Mouse (Mus musculus): ENCODE data around the gene Disp3.

Disp3 gene

DNA sequence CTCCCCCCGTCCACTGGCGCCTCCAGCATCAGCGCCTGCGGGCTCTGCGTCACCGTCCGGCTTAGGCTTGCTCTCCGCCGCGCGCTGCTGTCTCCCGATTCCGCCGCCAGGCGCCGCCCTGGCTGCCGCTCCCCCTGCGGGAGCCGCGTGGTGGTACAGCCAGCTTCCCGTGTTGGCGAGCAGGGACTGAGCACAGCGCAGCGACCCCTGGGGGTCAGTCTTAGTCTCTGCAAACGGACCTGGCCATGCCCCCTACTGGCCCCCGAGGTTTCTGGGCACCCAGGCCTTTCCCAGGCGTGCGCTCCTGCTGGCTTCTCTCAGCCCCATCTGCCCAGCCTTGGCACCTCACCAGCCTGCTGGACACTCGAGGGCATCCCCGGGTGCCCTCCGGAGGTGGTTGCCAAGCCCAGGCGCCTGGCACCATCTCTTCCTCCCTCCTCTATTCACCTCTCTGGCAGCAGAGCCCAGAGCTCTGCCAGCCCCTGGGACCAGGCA lies 337 bp upstream of the Disp3 start:
- peak; percentile 23 to 43 for DNase-seq (ENCODE audit: low spot score in 2 of 2)

DNA sequence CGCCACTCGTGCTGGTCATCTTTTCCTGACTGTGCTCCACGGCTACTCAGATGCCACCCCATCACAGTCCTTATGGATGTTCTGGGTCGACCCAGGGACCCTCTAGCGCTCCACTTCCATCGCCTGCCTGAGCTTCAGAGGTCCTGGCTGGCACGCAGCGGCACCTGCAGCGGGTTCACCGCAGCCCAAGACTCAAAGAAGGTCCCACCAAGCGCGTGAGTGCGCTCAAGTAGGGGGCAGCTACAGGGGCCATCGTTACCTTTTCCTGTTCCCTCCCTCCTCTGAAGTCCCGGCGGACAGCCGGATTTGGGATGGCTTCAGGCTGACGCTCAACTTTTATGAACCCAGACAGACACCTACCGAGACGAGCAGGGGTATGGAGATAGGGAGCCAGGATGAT lies 724 bp downstream of the Disp3 start:
- DNase-seq (ENCODE audit: low spot score in 2 of 2), result no peak

DNA sequence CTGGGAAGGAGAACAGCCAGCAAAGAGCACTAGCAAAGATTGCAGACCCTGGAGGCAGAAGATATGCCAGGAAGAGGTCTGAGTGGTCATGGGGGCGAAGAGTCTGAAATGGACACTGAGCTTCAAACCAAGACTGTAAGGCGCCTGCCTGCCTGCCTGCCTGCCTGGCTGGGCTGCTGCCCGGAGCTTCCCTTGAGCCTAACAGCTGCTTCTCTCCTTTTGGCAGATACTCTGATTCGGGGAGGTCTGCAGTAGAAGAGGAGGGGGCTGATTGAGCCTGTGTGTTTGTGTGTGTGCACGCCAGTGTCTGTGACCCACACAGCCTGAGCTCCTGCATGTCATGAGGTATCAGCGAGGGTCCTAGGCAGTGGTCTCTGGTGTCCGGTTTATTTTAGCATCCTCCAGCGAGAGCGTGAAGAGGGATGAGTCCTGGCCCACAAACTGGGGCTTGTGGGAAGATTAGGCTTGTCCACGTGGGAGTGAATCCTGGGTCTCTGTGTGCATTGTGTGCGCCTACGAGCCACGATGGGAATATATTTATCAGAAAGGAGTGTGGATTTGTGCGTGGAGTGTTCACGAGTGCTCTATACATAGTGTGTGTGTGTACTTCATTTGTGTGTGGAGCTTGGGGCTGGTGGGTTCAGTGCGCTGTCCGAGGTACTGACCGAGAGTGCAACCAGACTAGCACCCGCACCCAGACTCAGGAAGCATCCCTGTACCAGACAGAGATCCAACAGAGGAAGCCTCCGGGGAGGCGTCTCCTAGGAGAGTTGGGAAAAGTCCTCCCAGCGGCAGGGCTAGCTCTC lies 1.3 kb downstream of the Disp3 start:
- DNase-seq (ENCODE audit: low spot score in 2 of 2), result no peak

DNA sequence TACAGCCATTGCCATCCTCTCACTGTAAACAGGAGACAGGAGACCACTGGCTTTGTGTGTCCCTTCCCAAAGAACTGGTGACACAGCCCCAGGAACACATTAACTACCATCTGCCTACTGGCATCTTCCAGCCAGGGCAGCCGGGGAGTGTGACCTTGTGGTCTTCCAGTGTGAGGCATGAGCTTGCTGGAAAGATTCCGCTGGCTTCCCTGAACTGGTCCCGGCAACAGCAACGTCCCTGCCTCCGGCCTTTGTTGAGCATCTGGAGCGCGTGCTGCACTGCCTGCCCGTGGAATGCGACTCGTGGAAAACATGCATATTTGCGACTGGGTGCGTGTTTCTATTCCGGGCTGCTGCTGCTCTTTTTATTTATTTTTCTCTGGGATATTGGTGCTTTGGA lies 3.5 kb downstream of the Disp3 start:
- DNase-seq (ENCODE audit: low spot score in 2 of 2), result no peak

DNA sequence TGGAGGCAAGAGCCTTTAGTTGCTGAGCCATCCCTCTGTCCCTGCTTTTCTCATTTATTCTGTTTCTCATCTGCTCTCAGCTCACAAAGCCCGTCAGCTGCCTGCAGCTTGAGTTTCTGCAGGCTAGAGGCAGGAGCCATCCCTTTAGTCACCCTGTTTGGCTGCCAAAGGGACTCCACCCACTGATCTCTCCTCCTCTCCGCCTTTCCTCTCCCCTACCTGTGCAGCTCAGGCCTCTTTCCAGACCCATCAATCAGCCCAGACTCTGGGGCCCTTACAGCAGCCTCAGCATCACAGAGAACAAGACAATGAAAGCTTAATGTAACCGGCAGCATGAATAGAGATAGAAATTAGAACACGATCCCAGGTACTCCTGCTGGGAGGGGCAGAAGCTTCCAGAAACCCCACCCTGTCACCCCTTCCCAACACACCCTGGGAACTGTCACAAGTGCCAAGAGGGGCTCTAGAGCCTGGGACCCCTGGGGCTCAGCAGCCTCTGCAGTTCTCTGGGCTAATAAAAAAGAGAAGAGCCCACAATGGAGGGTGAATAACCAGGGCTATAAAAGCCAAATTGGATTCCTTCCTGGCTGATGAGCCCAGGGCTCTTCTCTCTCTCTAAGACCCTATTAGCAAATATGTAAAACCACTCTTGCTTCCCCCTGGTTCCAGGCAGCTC lies 10.8 kb downstream of the Disp3 start:
- no peak for DNase-seq (ENCODE audit: low spot score in 2 of 2)

DNA sequence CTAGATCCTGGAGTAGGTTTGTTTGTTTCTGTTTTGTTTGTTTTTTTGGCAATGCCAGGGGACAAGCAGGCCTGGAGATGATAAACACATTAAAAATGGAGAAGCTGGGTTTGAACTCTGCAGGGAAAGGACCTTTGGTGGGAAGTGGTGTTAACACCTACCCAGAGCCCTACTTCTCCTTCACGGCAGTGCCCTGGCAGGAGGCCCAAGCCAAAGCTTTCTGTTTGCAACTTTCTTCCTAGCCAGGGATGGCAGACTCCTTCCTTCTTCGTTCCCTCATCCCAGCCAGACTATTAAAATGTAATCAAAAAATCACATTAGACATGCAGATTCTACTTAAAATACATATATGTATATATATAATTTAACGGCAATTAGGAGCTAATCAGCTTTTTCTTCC lies 13.1 kb downstream of the Disp3 start:
- no peak for DNase-seq (ENCODE audit: low spot score in 2 of 2)

DNA sequence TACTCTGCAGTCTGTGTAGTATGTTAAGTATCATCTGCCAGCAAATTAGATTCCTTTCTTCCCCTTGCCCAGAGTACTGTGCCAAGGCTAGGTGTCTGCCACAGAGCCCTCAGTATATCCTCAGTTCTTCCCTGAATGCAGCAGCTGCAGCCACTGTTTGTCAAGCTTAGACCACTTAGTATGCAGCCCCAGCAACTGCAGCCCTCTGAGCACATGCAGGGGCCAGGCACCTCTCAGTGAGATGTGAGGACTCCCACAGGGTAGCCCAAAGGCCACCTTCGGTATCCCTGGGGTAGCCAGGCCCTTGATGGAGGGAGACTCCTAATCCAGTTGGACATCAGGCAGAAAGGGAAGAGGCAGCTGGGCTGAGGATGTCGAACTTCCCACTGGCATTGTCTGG lies 14.5 kb downstream of the Disp3 start:
- no peak for DNase-seq (ENCODE audit: low spot score in 2 of 2)

DNA sequence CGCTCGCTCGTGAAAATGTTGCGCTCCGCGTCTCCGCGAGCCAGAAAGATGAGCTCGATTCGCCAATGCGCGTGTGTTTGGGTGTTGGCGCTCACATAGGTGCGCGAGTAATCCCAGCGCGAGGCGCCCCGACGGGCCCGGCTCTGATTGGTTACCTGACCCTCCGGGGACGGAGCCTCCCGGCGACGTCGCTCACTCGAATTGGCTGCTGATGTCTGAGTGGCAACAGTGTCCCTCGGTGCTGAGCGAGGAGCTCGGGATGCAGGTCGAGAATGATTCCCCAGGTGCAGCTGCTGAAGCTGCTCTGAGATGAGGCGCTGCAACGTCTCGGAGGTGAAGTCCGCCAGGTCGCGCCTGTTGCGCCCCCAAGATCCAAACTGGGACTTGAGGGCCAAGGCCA lies 16.1 kb downstream of the Disp3 start:
- no peak for DNase-seq (ENCODE audit: low spot score in 2 of 2)

DNA sequence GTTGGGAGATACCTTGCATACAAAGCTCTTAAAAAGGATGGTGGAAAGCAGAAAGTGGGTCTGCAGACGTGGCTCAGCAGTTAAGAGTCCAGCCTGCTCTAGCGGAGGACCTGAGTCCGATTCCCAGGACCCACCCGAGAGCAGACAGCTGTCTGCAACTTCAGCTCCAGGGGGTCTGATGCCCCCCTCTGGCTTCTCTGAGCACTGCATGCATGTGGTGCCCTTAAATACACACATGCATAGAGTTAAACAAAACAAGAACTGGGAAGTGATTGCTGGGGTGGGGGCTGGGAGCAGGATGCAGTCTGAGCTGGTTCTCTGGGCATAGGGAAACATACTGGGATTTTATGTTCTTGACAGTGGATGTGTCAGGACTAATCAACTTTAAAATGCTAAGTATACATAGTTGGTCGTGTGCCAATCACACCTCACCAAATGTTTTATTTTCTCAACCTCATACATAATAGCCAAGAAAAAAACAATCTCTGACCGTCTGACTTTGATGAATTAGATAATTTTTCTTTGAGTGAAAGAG lies 20.7 kb downstream of the Disp3 start:
- no peak for DNase-seq (ENCODE audit: low spot score in 2 of 2)

DNA sequence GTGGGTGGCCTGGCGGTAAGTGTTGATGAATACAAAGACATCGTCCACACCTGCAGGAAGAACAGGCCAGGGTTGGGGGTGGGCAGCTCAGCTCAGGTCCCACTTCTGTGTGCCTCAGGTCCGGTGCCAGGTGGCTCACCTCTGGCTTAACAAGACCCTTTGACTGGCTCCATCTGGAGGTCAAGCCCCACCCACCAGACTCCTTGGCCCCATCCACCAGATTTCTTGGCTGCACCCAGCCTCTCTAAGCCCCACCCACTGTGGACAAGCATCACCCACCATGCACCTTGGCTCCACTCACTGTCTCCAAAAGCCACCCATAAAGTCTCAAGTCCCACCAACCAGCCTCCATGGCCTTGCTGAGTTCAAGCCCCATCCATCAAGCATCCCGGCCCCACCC lies 27.8 kb downstream of the Disp3 start:
- DNase-seq (ENCODE audit: low spot score in 2 of 2), result no peak

DNA sequence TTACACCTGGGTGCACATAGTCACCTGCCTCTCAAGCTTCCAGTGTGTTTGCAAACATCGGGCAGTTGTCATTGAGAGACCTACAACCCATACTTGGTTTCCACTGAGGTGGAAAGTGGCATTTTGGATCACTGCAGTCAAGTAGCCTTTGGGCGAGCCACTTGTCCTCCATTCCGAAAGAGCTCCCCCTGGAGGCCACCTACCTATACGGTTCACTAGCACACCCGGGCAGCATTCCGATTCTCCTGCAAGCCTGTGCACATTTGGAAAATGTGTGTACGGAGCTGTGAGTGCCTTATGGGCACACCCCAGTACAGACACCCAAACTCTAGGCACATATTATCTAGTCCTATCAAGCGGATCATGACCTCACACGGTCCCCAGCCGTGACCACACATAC lies 38.4 kb downstream of the Disp3 start:
- no peak for DNase-seq (ENCODE audit: low spot score in 2 of 2)

DNA sequence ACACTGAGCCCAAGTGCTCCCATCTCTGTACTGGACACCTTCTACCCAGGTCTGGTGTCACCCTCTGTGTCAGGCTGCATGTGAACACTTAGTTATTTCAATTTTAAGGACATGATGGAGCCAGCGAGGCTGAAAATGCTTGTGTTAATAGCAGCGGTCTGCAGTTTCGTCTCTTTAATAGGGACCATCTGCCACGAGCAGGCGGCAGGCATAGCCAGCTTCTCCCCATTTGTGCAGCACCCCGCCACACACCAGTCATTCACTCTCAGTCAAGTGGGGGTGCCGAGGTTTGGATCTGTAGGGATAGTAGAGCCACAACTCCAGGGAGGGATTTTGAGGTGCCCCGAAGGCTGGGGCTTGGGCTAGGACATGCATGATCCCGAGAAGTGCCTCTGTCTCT lies 47.4 kb downstream of the Disp3 start:
- no peak for DNase-seq (ENCODE audit: low spot score in 2 of 2)

DNA sequence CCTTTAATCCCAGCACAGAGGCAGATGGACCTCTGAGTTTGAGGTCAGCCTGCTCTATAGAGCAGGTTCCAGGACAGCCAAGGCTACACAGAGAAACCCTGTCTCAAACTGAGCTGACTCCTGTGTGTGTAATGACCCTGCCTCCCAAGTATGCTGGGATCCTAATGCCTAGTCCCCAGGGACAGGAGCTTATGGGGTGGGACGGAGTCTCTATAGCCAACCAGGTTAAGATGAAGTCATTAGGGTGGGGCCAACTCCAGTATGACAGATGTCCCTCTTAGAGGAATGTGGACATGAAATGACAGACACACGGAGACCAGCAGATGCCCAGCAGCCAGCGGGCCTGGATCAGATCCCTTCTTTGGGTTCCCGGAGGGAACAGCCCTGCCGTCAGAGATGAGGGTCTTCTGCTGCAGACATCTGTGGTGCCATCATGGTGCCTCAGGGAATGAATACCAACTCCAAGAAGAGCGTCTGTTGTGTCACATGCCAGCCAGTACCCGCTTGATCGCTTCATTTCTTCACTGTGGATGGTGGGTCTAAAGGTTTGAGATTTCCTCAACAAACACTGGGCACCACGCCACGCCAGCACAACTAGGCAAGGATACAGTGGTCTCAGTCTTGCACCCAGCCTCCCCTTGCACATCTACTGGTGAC lies 48.2 kb downstream of the Disp3 start:
- DNase-seq (ENCODE audit: low spot score in 2 of 2), result no peak

DNA sequence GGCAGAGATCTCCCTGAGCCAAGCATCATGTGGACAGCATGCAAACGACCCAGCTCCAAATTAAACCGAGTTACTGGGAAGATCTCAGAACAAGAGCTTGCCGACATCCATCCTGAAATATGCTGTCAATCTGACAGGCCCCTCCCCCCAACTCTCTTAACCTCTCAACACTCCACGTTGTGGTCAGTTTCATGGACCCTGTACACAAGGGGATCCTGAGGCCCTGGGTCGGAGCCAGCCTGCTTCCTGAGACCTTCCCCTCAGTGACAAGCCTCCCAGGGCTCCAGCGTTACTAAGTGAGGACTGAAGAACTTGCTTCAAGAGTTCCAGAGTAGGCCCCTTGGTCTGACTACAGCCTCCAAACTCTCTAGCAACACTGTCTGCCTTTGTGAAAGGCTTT lies 48.8 kb downstream of the Disp3 start:
- no peak for DNase-seq (ENCODE audit: low spot score in 2 of 2)

DNA sequence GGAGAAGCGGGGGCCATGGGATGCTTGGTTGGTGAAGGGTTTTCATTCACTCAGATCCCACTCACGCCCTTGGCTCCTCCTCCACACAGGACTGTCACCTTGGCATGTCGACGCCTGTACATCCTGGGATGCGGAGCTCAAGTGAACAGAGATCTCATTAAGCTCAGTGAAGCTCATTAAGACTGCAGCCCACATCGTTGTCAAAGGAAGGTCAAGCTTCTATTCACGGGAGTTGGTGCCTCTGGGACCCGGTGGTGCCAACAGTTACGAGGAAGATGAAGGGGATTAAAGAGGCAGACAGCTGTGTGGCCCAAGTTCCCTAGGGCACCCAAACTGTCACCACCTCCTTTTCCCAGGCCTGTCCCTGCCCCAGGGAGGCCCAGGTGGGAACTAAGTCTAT lies 49.5 kb downstream of the Disp3 start:
- no peak for DNase-seq (ENCODE audit: low spot score in 2 of 2)

DNA sequence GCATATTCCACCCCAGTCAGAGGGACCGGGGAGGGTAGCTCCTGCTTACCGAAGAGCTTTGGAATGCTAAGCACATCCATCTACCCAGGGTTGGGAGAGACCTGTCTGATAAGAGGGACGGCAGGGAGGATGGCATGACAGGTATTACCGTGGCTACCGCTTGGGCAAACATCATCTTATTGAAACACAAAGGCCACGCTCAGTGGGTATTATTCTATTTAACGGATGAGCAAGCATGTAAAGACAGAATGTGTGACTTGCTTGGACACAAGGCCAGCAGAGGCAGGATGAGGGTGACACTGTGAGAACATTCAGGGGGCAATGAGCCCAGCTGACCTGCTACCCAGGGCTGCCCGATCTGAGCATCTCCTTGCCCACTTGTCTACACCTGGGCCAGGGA lies 51.1 kb downstream of the Disp3 start:
- no peak for DNase-seq (ENCODE audit: low spot score in 2 of 2)

DNA sequence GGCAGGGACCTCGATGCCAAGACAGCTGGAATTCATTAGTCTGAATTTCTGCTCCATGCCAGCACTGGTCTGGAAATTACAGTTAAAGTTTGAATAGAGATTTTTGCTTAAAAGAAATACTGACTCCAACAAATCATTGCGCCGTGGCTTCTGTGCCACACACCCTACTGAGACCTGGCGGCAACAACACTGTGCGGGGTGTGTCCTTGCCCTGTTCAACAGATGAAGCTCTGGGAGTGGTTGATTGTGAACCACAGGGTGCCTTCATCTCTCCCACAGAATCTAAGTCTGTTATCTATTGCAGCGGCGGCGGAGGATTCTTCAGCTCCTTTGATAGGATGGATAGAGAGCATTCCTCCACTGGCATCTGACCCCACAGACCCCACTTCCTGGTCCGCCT lies 54.7 kb downstream of the Disp3 start:
- no peak for DNase-seq (ENCODE audit: low spot score in 2 of 2)

DNA sequence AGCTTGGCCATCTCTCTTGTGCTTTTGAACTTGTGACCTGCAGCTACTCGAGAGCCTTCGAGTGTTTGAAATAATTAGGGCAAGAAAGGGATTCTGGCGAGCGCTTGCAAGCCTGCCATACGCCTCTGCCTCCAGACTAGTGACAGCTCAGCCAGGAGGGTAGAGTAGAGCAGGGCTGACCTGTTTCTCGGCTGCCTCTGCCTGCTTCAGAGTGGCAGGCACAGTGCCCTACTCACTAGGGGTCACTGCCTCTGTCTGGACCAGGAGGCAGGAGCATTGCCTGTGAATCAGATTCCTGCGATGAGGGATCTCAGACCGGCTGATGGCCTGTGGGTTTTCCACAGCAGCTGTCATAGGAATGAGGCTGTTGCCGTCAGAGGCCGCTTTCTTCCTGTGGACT lies 55.1 kb downstream of the Disp3 start:
- DNase-seq (ENCODE audit: low spot score in 2 of 2), result no peak

DNA sequence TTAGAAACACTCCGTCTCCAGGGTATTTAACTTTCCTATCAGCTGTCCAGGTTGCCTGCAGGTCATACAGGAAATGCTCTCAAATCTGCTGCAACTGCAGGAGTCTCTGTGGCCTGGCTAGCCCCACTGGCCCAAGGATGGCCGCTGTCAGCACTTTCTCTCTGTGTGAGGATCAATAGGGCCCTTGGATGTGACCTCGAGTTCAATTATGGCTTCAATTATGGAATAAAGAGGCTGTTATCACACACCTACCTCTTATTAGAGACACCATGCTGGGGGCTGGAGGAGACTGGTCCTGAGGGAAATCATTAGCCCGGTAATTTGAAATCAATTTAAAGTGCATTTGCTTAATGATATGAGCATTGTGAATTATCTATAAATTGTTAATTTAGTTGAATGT lies 55.6 kb downstream of the Disp3 start:
- DNase-seq (ENCODE audit: low spot score in 2 of 2), result no peak

DNA sequence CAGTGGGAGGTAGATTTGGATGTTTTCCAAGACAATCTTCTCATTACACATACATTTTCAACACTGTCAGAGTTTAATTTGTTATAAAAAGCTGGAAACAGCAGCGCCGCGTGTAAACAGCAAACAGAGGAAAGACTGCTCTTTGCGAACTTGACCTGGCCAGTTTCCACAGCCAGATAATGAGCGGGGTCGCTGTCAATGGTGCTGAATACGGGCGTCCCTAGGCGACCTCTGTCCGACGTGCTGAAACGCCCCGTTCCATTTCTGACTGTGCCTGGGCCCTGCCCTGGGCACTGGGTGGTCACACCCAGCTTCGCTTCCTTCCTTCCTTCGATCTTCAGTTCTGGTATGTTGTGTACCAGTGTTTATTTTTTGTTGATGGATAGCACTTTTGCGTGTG lies 58.1 kb downstream of the Disp3 start:
- DNase-seq (ENCODE audit: low spot score in 2 of 2), result peak; percentile 18 to 49

DNA sequence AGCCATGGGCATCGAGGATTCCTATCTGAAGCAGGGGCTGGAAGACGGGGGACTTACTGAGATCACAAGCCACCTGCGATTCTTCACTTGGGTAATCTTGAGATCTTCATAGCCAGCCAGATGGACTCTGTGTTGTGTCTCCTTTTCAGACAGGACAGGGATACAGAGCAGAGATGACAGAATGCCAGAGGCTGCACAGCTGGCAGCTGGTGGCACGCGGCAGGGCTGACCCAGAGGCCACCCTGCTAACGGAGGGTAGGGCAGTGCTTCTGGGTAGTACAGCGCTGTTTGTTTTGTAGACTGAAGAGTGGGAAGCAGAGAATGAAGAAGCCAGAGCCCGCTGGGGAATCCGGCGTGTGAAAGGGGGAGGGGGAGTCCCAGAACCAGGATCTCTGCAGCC lies 64.8 kb downstream of the Disp3 start:
- no peak for DNase-seq (ENCODE audit: low spot score in 2 of 2)

DNA sequence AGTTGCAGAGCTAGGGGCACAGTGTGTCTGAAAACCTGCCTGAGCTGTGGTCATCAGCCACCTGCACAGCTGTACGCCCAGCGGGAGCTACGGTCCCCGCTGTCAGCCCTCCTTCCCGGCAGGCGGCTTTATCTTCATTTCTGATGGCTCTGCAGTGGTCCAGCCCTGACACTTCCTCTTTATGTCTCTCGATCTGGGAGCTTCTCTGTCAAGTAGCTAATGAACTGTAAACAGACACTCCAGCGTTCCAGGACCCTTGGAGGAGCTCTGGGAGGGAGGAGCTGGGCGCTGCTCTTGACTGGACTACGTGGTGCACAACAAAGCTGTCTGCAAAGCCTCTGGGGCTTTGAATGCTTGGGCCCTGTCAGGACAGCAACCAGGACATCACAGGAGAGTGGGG lies 67.1 kb downstream of the Disp3 start:
- DNase-seq (ENCODE audit: low spot score in 2 of 2), result no peak

DNA sequence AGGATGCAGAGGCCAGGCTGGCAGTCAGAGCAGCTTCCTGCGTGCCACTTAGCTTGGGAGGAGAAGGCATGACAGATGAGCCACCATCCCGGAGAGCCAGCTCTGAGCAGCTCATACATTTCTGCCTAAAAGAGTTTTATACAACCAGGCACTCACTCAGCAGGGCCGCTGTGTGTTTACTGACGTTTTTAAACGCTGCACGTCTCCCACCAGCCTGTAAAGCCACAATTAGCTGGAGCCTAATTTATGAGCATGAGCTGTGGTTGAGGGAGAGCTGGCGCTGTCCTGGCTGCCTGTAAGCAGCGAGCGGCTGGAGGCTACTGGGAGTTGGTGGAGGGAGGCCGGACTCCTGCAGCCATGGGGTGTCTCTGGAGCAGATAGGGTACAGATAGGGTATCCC lies 69.5 kb downstream of the Disp3 start:
- no peak for DNase-seq (ENCODE audit: low spot score in 2 of 2)

Measured in urinary bladder, postnatal 36 days (tissue).